Mouse (Mus musculus): ENCODE measurements around the gene E330021D16Rik. TPM values are rescaled to one million over a fixed set of nuclear protein-coding genes. Genes with fewer than 3 reads are reported as not detected.

Gene E330021D16Rik
- total RNA-seq, 4 experiments from 2014 or later, result not detected

GRCm38 (mm10) chr6:136422084-136422853 is 6.9 kb upstream of the E330021D16Rik start:
- DNase-seq (ENCODE audit: low spot score in 2 of 2), result peak in 1 of 2 experiments; percentile 20

DNA sequence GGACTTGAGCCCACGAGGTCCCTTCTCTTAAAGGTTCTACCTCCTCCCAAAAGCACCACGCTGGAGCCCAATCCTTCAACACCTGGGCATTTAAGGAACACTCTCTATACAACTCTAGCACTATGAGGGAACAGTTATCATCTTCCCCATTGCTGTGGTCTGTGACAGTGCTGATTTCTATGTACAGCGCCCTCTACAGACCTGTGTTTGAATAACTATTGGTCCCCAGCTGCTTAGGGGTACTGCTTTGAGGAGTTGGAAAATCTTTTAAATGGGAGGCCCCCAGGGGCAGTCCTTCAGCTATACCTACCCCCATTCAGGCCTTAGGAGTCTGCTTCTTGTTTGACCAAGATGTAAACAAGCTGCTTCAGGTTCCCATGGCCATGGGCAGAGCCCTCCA is 5.7 kb upstream of the E330021D16Rik start:
- no peak for DNase-seq (ENCODE audit: low spot score in 2 of 2)

DNA sequence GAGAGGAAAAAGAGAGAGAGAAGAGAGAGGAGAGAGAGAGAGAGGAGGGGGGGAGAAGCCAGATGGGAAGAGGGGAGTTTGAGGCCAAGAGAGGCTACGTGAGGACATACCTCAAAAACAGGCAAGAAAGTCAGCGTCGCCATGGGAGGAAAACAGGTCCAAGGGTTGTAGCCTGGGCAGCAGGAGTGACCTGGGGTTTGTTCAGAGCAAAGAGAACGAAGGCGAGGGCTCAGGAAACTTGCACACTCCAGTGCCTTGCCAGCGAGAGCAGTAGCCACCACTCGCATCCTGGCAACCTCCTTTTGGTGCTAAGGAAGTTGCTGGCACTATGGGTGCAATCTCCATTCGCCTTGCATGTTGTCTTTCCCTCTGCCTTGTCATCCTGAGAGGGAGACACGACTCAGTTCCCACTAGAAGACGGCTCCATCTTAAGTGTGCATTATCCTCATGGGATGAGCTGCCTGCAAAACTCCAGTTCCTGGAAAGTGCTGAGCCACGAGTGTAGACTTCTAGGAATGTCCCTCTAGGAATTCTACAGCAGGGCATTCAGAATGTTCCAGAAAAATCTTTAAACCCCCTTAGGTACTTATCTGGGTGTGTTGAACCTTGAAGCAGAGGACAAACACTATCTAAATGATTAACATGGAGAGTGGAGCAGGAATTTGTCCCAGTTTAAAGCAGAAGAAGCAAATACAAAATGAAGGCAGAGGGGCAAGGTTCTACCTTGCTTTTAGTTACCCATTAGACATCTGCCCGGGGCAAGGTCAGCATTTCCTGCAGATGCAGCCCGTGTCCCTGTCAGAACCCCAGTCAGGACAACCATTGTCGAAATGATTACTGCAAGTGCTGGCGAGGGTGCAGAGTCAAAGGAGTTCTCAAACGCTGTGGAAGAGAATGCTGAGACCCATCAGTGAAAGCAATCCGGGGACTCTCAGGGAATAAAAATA is 3.8 kb upstream of the E330021D16Rik start:
- DNase-seq (ENCODE audit: low spot score in 2 of 2), result no peak

GRCm38 (mm10) chr6:136418333-136418848 is 3.0 kb upstream of the E330021D16Rik start:
- DNase-seq (ENCODE audit: low spot score in 2 of 2), result no peak

DNA sequence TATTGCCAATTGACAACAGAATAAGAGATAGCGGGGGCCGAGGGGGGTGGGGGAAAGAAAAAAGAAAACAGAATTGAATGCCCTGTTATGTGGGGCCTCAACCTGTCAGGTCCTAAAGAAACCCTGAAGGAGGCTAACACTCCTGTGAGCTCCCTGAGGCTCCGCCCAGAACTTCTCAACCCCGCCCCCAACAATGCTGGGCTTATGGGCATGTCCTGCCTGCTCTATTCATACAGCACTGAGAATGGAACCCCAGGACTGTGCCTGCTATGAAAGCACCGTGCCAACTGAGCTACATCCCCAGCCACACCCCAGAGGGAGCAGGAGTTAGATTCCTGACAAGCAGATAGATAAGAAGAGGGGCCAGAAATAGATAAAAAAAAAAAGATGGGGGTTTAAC is 2.5 kb upstream of the E330021D16Rik start:
- no peak for DNase-seq (ENCODE audit: low spot score in 2 of 2)

DNA sequence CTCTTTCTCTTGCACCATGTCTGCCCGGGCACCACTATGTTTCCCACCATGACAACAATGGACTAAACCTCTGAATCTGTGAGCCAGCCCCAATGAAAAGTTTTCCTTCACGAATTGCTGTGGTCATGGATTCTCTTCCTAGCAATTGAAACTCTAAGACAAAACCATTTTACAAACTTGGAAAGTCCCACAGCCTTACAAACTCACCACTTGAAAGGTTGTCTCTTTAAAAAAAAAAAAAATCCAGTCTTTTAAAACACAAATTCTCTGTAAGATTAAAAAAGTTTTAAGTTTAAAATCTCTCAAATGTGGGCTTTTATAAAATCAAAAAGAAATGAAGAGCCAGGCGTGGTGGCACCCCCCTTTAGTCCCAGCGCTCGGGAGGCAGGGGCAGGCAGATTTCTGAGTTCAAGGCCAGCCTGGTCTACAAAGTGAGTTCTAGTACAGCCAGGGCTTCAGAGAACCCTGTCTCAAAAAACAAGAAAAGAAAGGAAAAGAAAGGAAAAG is 1.5 kb downstream of the E330021D16Rik start:
- DNase-seq (ENCODE audit: low spot score in 2 of 2), result no peak

- DNase-seq (ENCODE audit: low spot score in 2 of 2), result no peak
These were observed 7.7 kb downstream of the E330021D16Rik start for GRCm38 (mm10) chr6:136407608-136408192.

DNA sequence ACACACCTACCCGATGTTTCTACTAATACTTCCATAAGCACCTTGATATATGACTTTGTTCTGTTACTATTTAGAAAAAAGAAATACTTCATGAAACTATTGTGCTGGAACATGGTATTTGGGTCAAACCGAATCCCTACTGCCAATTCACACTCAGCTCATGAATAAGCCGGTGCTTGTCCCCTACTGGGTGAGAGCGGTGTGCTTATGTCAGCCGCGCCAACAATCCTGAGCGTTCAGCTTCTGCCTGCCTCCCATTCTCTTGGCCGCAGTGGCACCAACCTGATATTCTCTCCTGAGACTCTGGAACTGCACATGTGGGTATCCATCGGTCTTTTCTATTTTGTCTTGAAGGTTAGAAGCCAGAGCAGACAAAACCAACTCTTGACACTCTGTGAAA is 18.5 kb downstream of the E330021D16Rik start:
- DNase-seq (ENCODE audit: low spot score in 2 of 2), result no peak

DNA sequence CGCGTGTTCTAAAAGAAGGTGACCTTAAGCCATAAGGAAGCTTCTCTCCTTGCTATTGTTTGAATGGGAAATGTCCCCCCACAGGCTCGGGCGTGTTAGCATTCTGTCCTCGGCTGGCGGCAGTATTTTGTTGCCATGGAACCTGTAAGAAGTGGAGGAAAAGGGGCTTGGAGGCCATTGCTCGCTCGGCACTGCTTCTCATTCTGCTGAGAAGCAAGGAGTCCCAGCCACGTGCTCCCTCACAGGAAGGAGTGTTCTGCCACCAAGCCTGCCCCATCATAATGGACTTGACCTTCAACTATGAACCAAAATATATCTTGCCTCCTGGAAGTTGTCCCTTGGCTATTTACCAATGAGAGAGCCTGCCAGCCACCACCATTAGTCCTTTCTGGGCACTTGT is 25.1 kb downstream of the E330021D16Rik start:
- DNase-seq (ENCODE audit: low spot score in 2 of 2), result no peak

DNA sequence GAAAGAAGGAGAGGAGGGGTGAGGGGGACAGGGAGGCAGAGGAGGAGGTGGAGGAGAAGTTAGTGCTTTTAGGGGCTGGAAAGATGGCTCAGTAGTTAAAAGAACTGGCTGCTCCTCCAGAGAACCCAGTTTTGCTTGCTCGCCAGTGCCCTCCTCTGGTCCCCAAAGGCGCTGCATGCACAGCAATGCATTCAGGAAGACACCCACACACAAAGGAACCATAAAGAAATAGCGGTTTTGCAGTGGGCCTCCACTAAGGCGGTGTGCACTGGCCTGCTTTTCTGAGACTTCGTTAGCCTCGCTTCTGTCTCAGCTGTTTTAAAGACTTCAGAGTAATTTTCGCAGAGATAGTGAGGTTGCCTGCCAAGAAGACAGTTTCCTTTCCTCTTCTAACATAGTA is 30.1 kb downstream of the E330021D16Rik start:
- no peak for DNase-seq (ENCODE audit: low spot score in 2 of 2)

DNA sequence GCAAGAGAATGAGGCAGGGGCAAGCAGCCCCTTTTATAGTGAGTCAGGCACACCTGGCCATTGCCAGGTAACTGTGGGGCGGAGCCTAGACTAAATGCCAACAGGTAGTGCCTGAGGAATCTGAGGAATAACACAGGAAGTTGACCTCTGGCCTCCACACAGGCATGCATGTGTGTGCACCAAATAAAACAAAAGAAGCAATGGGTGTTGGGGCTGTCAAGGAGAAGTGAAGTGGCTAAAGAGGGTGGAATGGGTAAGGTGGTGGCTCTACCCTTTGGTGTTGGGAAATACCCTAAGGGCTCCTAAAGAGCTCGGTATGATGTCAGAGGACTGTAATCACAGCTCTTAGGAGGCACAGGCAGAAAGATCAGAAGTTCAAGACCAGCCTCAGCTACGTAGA is 32.2 kb downstream of the E330021D16Rik start:
- no peak for DNase-seq (ENCODE audit: low spot score in 2 of 2)

DNA sequence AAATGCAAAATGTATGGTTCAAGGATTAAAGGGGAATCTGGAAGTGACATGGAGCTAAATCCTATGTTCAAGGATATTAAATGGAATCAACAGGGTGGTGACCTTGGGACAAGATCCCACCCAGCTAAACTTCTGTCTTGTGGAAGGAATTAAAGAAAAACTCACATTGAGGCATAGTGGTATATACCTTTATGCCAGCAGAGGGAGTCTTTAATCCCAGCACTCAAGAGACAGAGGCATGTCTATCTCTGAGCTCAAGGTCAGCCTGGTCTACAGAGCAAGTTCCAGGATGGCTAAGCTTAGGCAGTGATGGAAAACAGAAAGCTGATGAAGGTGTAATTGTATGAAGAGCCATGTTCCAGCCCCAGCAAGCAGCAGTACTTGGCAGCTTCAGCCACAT is 39.3 kb downstream of the E330021D16Rik start:
- no peak for DNase-seq (ENCODE audit: low spot score in 2 of 2)

DNA sequence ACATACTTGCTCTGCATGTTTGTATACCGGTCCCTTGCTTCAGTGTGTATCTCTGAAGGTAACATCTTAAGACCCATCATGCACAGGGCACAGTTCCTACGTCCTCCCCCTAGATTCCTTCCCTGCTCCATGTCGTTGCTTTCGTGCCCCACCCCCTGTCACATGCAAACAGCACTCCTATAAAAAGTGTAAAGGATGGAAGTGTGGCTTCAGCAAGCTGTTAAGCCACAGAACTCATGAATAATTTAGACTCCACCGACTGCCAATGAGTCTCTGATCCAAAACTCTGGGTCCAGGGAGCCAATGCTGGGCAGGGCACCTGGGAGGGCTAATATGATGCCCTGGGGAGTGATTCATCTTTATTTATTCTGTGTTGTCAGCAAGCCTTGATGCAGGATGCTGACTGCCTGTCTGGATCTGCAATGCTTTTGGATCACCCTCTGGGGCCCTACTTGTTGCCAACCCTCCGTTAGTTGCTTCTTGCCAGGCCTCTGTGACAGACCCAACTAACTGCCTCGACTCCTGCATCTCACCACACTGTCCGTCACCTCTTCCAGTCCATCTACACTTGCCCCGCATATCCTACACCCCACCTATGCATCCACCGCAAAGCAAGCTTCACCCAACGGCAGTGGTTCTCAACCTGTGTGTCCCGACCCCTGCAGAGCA is 50.8 kb downstream of the E330021D16Rik start:
- no peak for DNase-seq (ENCODE audit: low spot score in 2 of 2)

DNA sequence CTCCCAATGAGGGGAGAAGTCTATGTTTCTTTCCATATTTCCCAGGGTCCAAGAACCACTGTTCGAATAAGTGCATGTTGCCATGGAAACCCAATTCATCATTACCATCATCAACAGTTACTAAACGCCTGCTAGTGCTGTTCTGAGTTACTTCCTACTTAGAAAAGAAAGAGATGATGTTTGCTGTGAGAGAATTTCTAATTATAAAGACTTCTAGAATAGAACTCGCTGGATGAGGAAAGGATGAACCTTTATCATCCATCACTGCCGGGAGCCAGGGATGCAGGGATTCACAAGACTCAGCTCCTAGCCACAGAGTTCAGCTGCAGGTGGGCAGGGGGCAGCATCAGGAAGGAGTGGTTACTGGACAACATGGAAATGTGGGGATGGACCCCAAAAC is 51.4 kb downstream of the E330021D16Rik start:
- no peak for DNase-seq (ENCODE audit: low spot score in 2 of 2)

DNA sequence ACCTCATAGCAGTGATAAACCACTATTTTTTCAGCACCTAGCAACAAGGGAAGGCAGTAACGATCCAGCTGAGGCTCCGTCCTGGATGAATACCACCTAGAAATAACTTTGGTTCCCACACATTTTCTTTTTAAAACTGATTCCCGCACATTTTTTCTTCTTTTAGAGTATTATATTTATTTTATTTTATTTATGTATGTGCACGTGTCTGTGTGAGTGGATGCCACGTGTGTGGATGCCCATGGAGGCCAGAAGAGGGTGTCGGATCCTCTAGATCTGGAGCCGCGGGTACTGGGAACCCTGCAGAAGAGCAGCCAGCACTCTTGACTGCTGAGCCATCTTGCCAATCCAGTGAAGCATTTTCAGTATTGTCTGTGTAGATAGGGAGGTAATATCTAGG is 52.1 kb downstream of the E330021D16Rik start:
- no peak for DNase-seq (ENCODE audit: low spot score in 2 of 2)

DNA sequence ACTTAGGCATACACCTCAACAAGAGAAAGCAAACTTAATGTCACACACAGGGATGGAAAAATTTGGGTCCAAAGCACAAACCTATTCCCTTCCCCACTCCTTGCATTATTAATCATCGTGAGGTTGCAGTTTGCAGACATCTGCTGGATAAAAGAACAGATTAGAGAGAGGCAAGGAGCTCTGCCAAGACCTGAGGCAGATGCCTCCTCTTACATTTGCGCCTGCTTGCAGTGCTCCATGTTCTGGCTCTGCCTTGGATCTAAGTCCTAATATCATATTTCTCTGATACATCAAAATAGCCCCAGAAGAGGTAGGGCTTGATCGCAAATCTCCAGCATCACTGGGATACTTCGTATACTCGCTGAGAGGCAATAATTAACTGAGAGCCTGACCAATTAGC is 56.9 kb downstream of the E330021D16Rik start:
- DNase-seq (ENCODE audit: low spot score in 2 of 2), result no peak

- no peak for DNase-seq (ENCODE audit: low spot score in 2 of 2)
These were observed 61.8 kb downstream of the E330021D16Rik start for GRCm38 (mm10) chr6:136353399-136354184.

All from gastrocnemius, adult 8-10 months (tissue).